Mouse (Mus musculus) heart, adult 18-20 months (tissue): ENCODE measurements at regions not wholly inside any gene's neighbourhood (a gene's known extent, or its start where the extent isn't known, plus 50 kb on each side); places are given as distances from the start of the nearest gene placed in this dataset.

Source experiments
- DNase-seq, 2 experiments: peaks; one replicate each; pipeline ENCODE4 v3.0.0; 2021 to 2022; ENCODE audit warnings: mixed read lengths in 1 of 2

- no peak for DNase-seq
Observed at GRCm38 (mm10) chr7:36095258-36096130, 292.7 kb upstream of the Zfp507 start.

GRCm38 (mm10) chr7:36091132-36091531 is 288.3 kb upstream of the Zfp507 start:
- DNase-seq = no peak

GRCm38 (mm10) chr7:36090291-36091123 is 287.7 kb upstream of the Zfp507 start:
- no peak for DNase-seq

GRCm38 (mm10) chr7:36087598-36087997 is 284.8 kb upstream of the Zfp507 start:
- no peak for DNase-seq

GRCm38 (mm10) chr7:36078666-36079065 is 275.9 kb upstream of the Zfp507 start:
- no peak for DNase-seq

- DNase-seq = no peak
Observed at GRCm38 (mm10) chr7:36078089-36078654, 275.4 kb upstream of the Zfp507 start.

GRCm38 (mm10) chr7:36077271-36077670 is 274.5 kb upstream of the Zfp507 start:
- DNase-seq = no peak

- DNase-seq = peak; percentile 16 to 17
Observed at GRCm38 (mm10) chr7:36076021-36076441, 273.2 kb upstream of the Zfp507 start.

GRCm38 (mm10) chr7:36071774-36072173 is 269.0 kb upstream of the Zfp507 start:
- DNase-seq = peak; percentile 11 to 54

- no peak for DNase-seq
Observed at GRCm38 (mm10) chr7:36066725-36067124, 263.9 kb upstream of the Zfp507 start.

- DNase-seq = no peak
Observed at GRCm38 (mm10) chr7:36061679-36062078, 258.9 kb upstream of the Zfp507 start.

GRCm38 (mm10) chr7:36060426-36060825 is 257.6 kb upstream of the Zfp507 start:
- no peak for DNase-seq

GRCm38 (mm10) chr7:36046053-36046452 is 243.2 kb upstream of the Zfp507 start:
- no peak for DNase-seq

GRCm38 (mm10) chr7:36031881-36032280 is 229.1 kb upstream of the Zfp507 start:
- no peak for DNase-seq

GRCm38 (mm10) chr7:36023015-36023414 is 220.2 kb upstream of the Zfp507 start:
- DNase-seq = no peak

GRCm38 (mm10) chr7:36022489-36022888 is 219.7 kb upstream of the Zfp507 start:
- no peak for DNase-seq

GRCm38 (mm10) chr7:36016926-36017753 is 214.3 kb upstream of the Zfp507 start:
- no peak for DNase-seq

- no peak for DNase-seq
Observed at GRCm38 (mm10) chr7:35996609-35997008, 193.8 kb upstream of the Zfp507 start.

- DNase-seq = no peak
Observed at GRCm38 (mm10) chr7:35992511-35992910, 189.7 kb upstream of the Zfp507 start.

- DNase-seq = no peak
Observed at GRCm38 (mm10) chr7:35991141-35991540, 188.3 kb upstream of the Zfp507 start.

GRCm38 (mm10) chr7:35989456-35989855 is 186.7 kb upstream of the Zfp507 start:
- no peak for DNase-seq
